Mouse (Mus musculus) inflammation-experienced regulatory T-cells, adult 6 months (primary cell): ENCODE results near the gene Sf3a3. TPM values are rescaled to one million over a fixed set of nuclear protein-coding genes. Genes with fewer than 3 reads are reported as not detected.

Source experiments
- ATAC-seq: one replicate; pipeline ENCODE4 v1.8.0; 2017
- polyA plus RNA-seq, 3 experiments: library from polyadenylated mRNA; unstranded; fragments of 100-300 nt; shearing (Covaris generic); gene quantifications; one replicate each; pipeline ENCODE4 v1.2.1; 2017

Sf3a3 gene
- polyA plus RNA-seq, 3 experiments from 2014 or later: 106 to 117 (median 115) TPM

DNA sequence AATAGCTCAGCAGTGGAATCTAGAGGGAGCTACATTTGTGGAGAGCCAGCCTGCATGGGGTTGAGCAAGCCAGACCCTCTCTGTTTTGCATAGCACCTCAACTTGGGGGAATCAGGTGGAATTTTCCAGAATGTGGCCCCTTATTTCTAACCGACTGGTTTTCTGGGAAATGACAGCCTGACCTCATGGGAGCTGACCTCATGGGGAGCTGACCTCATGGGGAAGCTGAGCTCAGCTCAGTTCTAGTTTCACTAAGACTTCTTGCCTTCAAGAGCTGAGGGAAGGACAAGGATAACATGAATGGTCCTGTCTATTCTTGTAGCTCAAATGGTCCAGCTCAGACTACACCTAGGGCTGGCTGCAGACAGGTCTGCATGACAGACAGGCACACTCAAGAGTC, 24.2 kb downstream of the Sf3a3 start:
- no peak for ATAC-seq

DNA sequence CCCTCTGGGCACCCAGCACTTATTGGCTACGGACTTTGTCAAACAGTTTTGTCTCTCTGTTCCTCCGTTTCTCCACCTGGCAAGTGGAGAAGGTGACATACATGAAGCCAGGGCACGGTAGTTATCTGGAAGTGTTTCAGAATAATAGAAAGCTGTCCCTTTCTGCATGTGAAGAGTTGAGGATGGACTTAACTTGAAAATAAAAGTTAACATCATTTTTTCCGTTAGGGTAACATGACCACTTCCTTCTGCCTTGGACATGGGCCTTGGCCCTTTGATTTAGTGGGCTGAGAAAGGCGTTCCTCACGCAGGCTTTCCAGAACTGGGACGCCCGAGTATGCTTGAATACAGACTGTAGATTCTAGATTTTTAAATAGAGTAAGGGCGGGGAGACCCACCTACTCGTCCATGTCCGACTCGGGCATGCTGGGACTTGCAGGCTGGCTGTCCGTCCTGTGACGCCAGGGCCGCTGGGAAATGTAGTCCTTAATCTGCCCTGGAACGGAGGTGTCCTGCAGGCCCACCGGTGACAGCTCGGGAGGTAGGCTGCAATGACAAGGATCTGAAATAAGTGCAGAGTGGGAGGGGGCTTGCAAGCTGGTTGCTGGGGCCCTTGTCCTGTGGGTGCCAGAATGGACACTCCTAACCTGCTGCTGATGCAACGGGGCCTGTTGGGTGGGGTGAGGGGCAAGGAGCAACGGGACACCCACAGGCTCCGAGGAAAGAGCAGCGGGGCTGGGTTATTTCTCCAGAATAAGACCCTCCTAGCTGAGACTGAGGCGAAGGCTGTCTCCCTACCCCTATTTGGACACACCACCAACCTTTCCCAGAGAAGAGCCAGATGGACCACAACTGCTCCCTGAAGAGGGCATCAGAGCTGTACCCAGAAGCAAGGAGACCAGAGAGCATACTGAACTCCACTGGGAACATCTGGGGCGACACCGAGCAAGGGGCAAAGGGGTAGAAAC, 27.1 kb downstream of the Sf3a3 start, which contains the start of gene Inpp5b:
Inpp5b (plus strand) TSS at position 475 of the 968 bp plus-strand sequence.
- peak; percentile 52 for ATAC-seq

DNA sequence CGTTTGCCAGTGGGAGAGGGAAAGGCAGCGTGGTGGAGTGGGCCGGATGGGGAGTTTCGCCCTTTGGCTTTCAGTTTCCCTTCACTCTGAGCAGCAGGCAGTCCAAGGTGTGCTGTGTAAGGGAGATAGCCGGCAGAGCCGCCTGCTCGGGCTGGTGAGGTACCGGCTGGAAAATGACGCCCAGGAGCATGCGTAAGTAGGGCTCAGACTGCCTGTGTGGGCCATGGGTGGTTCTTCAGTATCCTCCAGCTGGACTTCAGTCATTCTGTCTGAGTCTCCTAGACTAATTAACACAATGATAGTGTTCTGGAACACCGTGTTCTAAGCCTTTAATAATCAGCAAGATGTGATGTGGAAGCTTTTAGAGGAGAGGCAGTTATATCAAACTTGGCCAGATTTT, 28.3 kb downstream of the Sf3a3 start:
- ATAC-seq: no peak

DNA sequence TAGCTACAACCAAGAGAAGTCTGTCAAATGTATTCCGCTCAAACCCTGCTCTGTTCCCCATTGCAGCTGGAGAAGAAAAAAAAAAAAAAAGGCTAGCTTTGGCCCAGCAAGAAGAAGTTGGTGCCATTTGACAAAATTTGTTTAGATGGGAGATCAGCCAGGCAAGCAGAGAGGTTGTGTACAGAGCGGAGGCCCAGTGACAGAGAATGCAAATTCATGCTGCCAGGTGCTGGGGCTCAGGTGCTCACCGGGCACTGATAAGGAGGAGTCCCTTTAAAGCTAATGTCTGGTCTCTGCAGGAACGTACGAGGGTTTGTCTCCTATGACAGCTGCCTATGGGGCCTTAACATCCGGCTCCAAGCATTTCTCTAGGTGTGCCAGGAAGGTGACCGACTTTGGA, 32.0 kb downstream of the Sf3a3 start:
- no peak for ATAC-seq

DNA sequence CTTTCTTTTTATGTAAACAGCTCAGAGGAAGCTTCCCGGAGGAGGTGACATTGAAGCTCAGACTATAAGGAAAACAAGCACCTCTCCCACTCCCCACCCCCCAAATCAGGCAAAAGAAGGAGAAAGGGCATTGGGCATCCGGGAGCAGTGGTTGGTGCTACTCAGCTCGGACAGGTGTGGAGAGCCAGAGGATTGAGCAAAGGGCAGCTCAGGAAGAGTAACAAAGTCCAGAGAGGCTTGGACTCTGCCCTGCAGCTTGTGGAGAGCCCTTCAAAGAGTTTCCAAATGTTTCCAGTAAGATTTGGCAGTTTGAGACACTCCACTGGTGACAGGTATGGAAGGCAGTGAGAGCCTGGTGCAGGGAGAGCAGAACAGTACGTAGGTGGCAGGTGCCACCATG, 33.3 kb downstream of the Sf3a3 start:
- no peak for ATAC-seq

DNA sequence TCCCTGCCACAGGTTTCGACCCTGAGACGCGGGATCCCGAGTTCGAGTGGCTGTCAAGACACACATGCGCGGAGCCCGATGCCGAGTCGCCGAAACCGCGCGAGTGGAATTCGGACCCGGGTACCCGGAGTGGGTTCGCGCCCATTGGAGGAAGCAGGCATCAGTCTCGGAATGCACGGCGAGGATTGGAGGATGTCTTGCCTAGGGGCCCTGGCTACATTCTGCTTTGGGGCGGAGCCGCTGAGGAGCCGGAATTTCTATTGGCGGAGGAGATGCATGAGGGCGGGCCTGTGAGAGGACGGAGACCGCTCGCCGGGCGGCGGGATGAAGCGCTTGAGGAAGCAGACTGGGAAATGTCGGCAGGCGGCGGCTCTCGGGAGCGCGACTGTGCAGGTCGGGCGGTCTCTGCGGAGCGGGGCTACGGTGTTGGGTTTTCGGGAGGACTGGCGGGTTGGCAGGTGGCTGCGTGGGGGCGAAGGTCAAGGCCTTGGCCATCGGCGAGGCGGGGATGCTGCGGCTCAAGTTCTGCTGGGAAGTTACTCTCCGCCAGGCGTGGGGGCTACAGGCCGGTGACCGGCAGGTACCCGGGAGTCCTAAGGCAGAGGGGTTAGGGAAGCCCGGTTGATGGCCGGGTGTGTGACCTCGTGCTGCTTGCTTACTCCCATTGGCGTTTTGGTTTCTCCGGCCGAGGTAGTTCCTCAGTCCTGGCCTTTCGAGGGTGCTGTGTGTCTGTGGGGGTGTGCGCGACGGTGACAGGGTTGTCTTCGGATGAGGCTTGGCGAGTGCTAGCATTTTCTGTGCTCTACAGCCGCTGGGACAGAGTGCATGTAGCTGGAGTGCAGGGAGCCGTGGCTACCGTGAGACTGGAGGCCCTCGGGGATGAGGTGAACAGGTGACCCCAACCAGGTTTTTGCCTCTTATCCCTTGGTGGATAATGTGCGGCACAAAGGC, 37.0 kb downstream of the Sf3a3 start:
- peak; percentile 91 for ATAC-seq

DNA sequence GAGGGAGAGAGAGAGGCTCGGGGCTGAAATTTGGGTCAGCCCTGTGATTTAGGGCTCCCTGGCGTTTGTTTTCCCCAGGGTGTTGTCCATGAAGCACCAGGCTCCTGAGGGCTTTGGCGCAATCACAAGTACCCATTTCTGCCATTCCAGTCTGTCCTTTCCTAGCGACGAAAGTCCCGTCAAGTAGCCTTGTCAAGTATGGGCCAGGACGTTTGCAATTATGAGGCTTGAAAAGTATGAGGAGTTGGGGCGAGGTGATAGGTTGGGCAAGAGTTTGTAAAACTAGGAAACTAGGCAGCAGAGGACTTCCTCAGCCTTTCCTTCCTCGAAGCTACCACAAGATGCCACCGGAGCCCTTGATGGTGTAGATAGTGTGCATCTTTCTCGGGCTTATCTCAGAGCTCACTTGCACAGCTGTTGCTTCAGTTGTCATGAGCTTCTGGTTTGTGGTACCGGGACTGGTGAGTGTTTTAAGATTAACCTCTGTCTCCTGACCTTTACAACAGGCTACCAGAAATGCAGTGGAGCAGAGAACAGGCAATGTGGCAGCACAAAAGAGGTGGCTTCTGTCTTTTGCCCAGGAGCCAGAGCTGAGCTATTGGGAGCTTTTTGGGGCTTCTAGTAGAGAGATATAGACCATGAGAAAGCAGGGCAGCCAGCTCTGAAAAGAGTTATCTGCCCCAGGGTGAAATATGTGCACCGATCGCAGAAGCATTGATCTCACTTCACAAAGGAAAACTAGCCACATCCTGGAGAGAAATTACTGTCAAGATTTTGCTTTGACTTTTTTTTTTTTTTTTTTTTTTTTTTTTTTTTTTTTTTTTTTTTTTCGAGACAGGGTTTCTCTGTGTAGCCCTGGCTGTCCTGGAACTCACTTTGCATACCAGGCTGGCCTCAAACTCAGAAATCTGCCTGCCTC, 38.0 kb downstream of the Sf3a3 start:
- peak; percentile 48 for ATAC-seq

DNA sequence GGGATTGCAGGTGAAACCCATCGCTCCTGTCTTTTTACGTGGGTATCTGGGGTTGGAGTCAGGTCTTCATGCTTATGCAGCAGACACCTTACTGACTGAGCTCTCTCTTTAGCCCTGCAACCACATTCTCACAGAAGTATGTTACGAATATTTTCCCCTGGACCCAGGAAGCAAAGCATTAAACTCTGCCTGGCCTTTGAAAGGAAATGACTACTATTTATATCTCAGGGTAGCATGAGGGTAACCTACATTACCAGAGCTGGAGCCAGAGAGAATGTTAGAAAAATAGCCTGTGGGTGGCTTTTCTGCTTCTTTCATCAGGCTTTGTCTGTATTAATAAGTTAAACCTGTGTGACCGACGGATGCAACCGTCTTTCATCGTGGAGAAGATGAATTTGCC, 41.0 kb downstream of the Sf3a3 start:
- peak; percentile 44 for ATAC-seq

DNA sequence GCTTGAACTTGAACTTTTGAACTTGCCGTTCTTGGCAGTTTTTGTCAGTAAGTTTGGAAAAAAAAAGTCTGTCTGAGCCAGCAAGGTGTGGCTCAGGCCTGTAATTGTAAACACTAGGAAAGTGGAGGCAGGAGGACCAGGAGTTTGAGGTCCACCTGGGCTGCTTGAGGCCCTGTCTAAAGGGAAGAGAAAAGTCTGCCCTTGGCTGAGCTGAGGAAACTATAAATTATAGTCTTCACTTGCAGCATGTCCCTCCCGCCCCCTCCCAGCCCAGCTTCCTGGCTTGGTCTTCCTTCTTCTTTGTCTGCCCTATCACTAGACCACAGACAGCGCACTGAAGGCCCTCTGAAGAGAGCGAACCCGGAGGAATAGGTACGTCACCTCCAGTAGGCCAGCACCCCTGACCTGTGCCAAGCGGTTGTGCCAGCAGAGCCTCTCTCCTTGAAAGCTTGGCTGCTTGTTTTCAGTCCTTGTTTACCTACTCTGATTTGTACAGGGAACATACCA, 44.8 kb downstream of the Sf3a3 start:
- peak; percentile 20 for ATAC-seq

DNA sequence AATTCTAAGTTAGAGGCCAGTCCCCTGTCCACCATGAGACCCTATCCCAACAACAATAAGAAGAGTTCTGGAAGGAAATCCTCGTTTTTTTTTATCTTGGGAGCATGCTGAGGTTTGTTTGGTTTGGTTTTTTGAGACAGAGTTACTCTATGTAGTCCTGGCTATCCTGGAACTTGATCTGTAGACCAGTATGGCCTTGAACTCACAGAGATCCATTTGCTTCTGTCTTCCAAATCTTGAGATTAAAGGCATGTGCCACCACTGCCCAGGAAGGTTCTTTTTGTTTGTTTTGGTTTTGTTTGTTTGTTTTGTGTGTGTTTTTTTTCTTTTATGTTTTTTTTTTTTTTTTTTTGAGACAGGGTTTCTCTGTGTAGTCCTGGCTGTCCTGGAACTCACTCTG, 46.6 kb downstream of the Sf3a3 start:
- ATAC-seq: no peak

DNA sequence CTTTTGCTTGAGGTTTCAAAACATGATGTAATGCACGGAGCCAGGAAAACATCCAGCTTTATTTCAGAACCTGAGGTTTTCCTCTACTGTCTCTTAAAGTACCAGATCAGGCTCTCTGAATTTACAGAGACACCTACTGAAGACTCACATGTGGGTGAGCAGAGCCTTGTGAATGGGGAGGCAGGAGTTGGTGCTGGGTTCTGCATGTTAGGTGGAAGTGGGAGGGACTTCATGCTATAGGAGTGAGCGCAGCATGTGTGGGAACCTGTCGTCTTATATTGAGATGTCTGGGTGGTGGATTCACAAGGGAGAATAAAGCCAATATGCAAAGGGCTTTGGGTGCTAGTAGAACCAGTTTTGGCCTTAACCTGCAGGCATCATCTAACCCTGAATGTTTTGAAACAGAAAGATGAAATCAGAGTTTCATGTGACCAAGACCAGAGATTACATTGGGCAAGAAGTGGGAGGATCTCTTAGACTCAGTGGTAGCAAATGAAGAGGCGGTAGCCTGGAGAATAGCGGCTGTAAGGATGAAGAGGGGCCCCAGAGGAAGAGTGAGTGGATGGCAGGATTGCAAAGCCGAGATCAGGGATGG, 48.4 kb downstream of the Sf3a3 start:
- ATAC-seq: no peak

DNA sequence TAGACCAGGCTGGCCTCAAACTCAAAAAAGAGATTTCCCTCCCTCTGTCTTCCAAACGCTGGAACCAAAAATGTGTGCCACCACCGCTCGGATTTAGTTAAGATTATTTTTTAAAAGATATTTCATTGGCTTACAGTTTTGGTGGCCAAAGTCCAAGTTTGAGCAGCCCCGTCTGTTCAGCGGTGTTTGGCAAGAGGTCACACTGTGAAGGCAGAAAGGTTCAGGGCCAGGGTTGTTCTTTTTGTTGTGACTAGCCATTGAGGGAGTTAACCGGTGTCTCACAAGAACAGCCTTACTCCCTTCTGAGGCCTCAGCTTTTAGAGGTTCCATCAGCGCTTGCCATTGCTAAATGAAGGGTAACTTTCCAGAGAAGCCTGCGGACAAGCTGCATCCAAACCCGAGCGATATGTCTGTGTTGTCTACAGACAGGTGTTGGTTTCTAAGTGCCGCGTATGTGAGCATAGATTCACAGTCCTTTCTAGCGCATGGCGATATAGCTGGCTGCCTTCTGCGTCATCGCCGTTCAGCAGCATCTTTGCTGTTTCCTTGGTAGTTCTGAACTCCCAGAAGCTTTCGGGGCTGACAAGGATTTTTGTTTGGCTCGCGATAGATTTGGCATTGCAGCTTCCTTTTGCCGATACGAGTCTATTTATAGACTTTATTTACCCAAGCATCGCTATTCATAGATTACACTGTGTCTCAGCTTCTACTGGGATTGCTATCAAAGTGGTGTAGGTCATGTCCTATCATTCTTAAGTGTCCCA, 51.4 kb downstream of the Sf3a3 start:
- no peak for ATAC-seq

DNA sequence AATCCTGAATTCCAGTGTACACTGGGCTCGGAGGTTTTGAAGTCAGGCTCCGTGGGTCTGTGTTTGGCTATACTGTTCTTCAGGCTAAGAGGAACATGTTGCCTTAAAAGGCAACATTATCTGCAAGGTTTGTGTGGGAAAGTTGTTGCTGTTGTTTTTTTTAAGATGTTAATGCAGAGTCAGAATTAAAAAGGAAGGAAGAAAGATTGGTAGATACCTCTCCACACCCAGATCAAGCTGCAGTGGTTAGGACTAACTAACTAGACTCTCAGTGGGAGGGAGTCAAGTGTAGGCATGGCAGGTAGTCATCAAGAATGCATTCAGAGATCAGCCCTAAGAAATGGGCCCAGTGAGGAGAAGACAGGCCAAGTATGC, 52.0 kb downstream of the Sf3a3 start:
- ATAC-seq: peak; percentile 19

DNA sequence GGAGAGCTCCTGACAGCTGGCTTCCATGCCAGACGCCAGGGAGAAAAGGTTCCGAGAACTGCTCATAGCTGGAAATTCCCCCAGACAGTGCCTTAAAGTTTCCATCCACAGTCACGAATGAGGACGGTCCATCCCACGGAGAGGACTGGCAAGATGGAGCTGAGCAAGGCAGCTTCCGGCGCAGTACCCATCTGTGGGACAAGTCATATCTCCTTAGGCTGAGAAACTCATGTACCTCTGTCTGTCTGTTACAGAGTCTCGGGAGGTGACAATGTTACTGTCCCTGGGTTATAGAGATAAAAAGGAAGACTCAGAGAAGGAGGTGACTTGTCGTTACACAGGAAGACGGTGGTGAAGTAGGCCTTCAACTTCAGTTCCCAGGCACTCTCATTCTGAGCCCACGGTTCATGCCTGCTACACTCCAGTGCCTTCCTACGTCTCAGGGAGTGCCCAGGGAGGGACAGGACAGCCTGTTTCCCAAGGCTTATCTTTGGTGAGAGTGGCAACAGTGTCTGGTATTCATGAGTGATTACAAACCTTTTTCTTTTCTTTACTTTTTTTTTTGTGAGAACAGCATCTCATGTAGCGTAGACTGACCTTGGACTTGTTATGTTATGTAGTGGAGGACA, 54.5 kb downstream of the Sf3a3 start:
- peak; percentile 63 for ATAC-seq

DNA sequence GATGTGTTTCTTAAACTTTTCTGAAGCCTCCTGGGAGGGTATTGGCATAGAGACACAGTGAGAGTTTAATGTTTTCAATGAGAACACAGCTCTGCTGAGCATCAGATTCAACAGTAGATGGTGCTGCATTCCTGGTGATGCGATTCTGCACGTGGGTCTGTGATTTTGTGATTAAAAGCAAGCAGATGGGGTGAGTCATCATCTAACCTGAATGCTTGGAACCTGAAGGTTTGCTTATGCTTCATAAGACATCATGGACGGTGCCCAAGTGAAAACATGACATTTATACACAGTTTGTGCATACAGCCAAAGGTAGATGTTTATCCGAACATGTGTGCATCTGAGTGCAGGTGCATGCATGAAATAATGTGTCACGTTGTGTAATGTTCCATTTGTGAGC, 56.0 kb downstream of the Sf3a3 start:
- peak; percentile 42 for ATAC-seq

DNA sequence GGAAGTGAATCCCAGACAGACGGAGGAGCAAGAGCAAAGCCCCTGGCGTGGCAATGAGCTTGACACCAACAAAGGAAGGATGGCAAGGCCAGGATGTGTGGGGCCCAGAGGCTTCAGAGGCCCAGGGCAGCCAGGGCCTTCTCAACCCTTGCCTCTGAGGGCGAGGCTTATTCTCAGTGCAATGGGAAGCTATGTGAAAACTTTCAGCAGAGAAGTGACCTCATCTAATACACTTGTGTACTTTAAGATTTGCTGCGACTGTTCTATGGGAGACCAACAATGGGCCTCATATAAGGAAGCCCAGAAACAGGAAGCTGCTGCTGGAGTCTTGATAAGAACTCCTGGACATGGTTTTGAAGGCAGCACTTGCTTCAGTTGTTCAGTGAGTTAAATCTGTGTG, 57.5 kb downstream of the Sf3a3 start:
- ATAC-seq: no peak

DNA sequence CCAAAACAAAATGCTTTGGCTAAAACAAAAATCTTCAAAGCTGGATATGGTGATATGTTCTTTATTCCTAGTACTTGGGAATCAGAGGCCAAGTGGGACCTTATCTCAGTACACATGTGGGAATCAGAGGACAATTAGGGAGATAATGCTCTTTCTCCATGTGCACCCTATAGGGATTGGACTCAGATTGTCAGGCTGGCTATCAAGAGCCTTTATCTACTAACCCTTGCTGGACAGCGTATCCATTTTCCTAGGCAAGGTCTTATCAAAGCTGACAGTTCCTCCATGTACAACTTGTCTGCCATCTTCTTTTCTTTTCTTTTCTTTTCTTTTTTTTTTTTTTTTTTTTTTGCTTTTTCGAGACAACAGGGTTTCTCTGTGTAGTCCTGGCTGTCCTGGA, 58.9 kb downstream of the Sf3a3 start:
- no peak for ATAC-seq

DNA sequence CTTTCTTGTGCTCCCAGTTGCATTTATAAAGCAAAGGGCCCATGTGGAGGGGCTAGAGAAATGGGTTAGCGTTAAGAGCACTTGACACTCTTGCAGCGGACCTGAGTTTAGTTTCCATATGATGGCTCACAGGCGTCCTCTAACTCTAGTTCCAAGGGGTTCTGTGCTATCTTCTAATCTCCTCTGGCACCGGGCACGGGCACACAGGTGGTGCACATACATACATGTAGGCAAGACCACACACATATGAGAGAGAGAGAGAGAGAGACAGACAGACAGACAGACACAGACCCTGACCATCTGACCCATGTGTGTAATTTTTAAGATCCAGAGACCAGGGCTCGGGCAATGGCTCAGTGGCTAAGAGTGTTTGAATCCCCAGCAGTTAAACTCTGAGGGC, 59.4 kb downstream of the Sf3a3 start:
- no peak for ATAC-seq

DNA sequence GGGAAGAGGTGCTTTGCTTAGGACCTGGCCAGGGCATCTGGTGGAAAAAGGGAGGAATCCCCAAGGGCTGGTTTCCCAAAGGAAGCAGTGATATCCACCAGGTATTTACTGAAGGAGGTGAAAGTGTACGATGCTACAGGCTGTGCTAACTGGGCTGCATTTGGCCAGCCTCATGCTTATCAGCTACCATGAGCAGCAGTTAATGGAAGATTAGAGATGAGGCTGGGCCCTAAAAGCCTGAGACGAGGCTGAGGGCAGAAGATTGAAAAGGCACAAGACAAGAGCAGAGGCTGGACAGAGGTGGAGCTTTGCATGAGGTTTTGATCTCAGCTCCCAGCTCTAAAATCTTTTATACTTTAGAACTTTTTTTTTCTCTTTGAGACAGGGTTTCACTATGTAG, 59.9 kb downstream of the Sf3a3 start:
- ATAC-seq: no peak

DNA sequence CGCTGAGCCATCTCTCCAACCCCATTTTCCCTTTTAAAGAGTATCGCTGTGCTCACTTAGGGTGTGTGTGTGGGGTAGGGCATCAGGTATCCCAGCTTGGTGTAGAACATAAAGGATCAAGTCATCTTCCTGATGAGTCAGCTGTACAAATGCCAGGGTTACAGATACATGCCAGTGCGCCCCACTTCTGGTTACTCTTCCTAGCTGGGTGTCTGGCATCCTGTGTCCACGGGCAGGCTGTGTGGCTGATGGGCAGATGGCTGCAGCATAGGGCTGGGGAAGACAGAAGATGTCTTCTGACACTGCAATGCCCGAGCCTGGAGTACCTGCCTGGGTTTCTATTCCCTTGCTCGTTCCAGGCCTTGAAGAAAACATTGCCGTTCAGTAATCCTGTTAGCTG, 66.8 kb downstream of the Sf3a3 start:
- ATAC-seq: no peak
